Mouse (Mus musculus) midbrain, embryonic 14.5 days (tissue): ENCODE measurements around the gene Ncaph2. TPM values are rescaled to one million over a fixed set of nuclear protein-coding genes. Genes with fewer than 3 reads are reported as not detected.

Experiments used
- ATAC-seq: fragments of 200-750 bp; cut with Nextera tagmentation; 2 replicates; pipeline ENCODE4 v1.8.0; 2017; ENCODE audit warnings: moderate number of reproducible peaks, moderate library complexity; ENCODE audit not compliant: low FRiP score, low TSS enrichment
- DNase-seq: peaks from one replicate; pipeline ENCODE4 v3.0.0-alpha.2; 2015
- H3K27ac ChIP-seq: fragments of 300-500 bp; sonication (generic); replicated peaks from 2 replicates; pipeline ENCODE4 v1.5.1; 2014; ENCODE audit warnings: mild to moderate bottlenecking, low read depth, low read length, moderate library complexity
- H3K27me3 ChIP-seq: fragments of 300-500 bp; sonication (generic); 2 replicates; pipeline ENCODE4 v1.6.1; 2014; ENCODE audit warnings: low read length, control low read depth, mixed read lengths; ENCODE audit not compliant: control insufficient read depth, insufficient read depth
- H3K36me3 ChIP-seq: fragments of 300-500 bp; sonication (generic); 2 replicates; pipeline ENCODE4 v1.6.1; 2014; ENCODE audit warnings: low read length, control low read depth; ENCODE audit not compliant: control insufficient read depth, insufficient read depth
- H3K4me1 ChIP-seq: fragments of 300-500 bp; sonication (generic); 2 replicates; pipeline ENCODE4 v1.6.1; 2014; ENCODE audit warnings: mild to moderate bottlenecking, antibody characterized with exemption, low read length, control low read depth; ENCODE audit not compliant: control insufficient read depth, insufficient read depth
- H3K4me2 ChIP-seq: fragments of 300-500 bp; sonication (generic); 2 replicates; pipeline ENCODE4 v1.6.1; 2014; ENCODE audit warnings: mild to moderate bottlenecking, low read length, moderate library complexity
- H3K4me3 ChIP-seq: fragments of 300-500 bp; sonication (generic); replicated peaks from 2 replicates; pipeline ENCODE4 v1.5.1; 2014; ENCODE audit warnings: low read depth, low read length
- H3K9ac ChIP-seq: fragments of 300-500 bp; sonication (generic); replicated peaks from 2 replicates; pipeline ENCODE4 v1.6.1; 2014; ENCODE audit warnings: mild to moderate bottlenecking, low read length, moderate library complexity
- H3K9me3 ChIP-seq: fragments of 300-500 bp; sonication (generic); 2 replicates; pipeline ENCODE4 v1.6.1; 2016; ENCODE audit warnings: low read length, control low read depth, mixed read lengths; ENCODE audit not compliant: control insufficient read depth
- WGBS: fragments of 180-500 bp; shearing (Covaris S2); extraction: QIAGEN DNeasy Blood & Tissue Kit; methylation state at CpG from one replicate; pipeline ENCODE4 v1.1.7; 2014; 5-methylcytosine and 5-hydroxymethylcytosine counted together
- polyA plus RNA-seq: library from polyadenylated mRNA; unstranded; fragments of >200 nt; fragmentation: Nextera tagmentation; extraction: Ambion mirVana; gene quantifications from 2 replicates; pipeline ENCODE4 v1.2.1, GENCODE M21; 2014

Ncaph2 gene
- polyA plus RNA-seq, 1 experiment from 2014 or later: 111 TPM

- under 1% methylated on average over 37 of the region's 37 CpGs for WGBS
Measured at GRCm38 (mm10) chr15:89315190-89315731, 40.3 kb upstream of the Ncaph2 start, which contains the start of gene Sbf1. Gene Sbf1 (minus strand): TSS chr15:89315311.

GRCm38 (mm10) chr15:89316146-89316545 lies 39.4 kb upstream of the Ncaph2 start:
- no peak overlapping the region for H3K4me3 ChIP-seq
- 62% methylated on average over 11 of the region's 11 CpGs for WGBS

More at GRCm38 (mm10) chr15:89315190-89315731, 40.3 kb upstream of the Ncaph2 start, which contains the start of gene Sbf1:
- H3K27me3 ChIP-seq: no peaks in the 10 kb centered on the region
- H3K9me3 ChIP-seq: no peaks in the 10 kb centered on the region
- ATAC-seq: peak; percentile 100
- H3K27ac ChIP-seq: peak within 1 kb of the TSS; percentile 72
- H3K4me2 ChIP-seq: peak within 1 kb of the TSS; percentile 86
- peak within 1 kb of the TSS; percentile 84 for H3K9ac ChIP-seq
- peak; percentile 98 for DNase-seq
- H3K36me3 ChIP-seq: no peaks in the 10 kb centered on the region
- H3K4me1 ChIP-seq: peaks cover 21% of the 10 kb centered on the region
- H3K4me3 ChIP-seq: peak within 1 kb of the TSS; percentile 95

GRCm38 (mm10) chr15:89321264-89321663 lies 34.3 kb upstream of the Ncaph2 start:
- no peaks in the 10 kb centered on the region for H3K27me3 ChIP-seq
- no peaks in the 10 kb centered on the region for H3K4me1 ChIP-seq
- ATAC-seq (no peak), DNase-seq (no peak)
- no peak overlapping the region for H3K27ac ChIP-seq
- H3K36me3 ChIP-seq: no peaks in the 10 kb centered on the region
- H3K9me3 ChIP-seq: no peaks in the 10 kb centered on the region
- 80% methylated on average over 8 of the region's 8 CpGs for WGBS
- no peak overlapping the region for H3K4me2 ChIP-seq
- H3K9ac ChIP-seq: no peak overlapping the region
- H3K4me3 ChIP-seq: no peak overlapping the region

More at GRCm38 (mm10) chr15:89316146-89316545, 39.4 kb upstream of the Ncaph2 start:
- Histone ChIP-seq H3K27ac (no peak overlapping the region), H3K36me3 (no peaks in the 10 kb centered on the region), H3K9ac (no peak overlapping the region), H3K4me1 (peaks cover 19% of the 10 kb centered on the region), H3K4me2 (no peak overlapping the region), H3K27me3 (no peaks in the 10 kb centered on the region), H3K9me3 (no peaks in the 10 kb centered on the region)
- ATAC-seq (no peak), DNase-seq (no peak)

GRCm38 (mm10) chr15:89322670-89323522 lies 32.6 kb upstream of the Ncaph2 start, which contains the start of gene Adm2:
Gene Adm2 (plus strand): TSS chr15:89322720.
- no peak within 1 kb of the TSS for H3K9ac ChIP-seq
- no peak within 1 kb of the TSS for H3K4me3 ChIP-seq
- 7% methylated on average over 26 of the region's 26 CpGs for WGBS
- H3K9me3 ChIP-seq: no peaks in the 10 kb centered on the region
- ATAC-seq (no peak), DNase-seq (no peak)
- no peaks in the 10 kb centered on the region for H3K4me1 ChIP-seq
- no peaks in the 10 kb centered on the region for H3K36me3 ChIP-seq
- peak within 1 kb of the TSS; percentile 23; the same call in 1 of the 2 replicates for H3K4me2 ChIP-seq
- H3K27me3 ChIP-seq: no peaks in the 10 kb centered on the region
- no peak within 1 kb of the TSS for H3K27ac ChIP-seq

- ATAC-seq: no peak
- WGBS: 89% methylated on average over 4 of the region's 4 CpGs
- no peaks in the 10 kb centered on the region for H3K36me3 ChIP-seq
Measured at GRCm38 (mm10) chr15:89323656-89324055, 31.9 kb upstream of the Ncaph2 start.

GRCm38 (mm10) chr15:89326441-89326840 lies 29.1 kb upstream of the Ncaph2 start:
- DNase-seq: no peak
- Histone ChIP-seq H3K27ac (no peak overlapping the region), H3K9ac (no peak overlapping the region), H3K4me3 (no peak overlapping the region), H3K4me2 (no peak overlapping the region), H3K36me3 (no peaks in the 10 kb centered on the region), H3K27me3 (no peaks in the 10 kb centered on the region), H3K9me3 (no peaks in the 10 kb centered on the region), H3K4me1 (no peaks in the 10 kb centered on the region)
- 66% methylated on average over 5 of the region's 5 CpGs for WGBS
- ATAC-seq: no peak

More at GRCm38 (mm10) chr15:89323656-89324055, 31.9 kb upstream of the Ncaph2 start:
- no peak overlapping the region for H3K4me3 ChIP-seq
- no peaks in the 10 kb centered on the region for H3K4me1 ChIP-seq
- H3K9me3 ChIP-seq: no peaks in the 10 kb centered on the region
- no peak overlapping the region for H3K27ac ChIP-seq
- H3K27me3 ChIP-seq: no peaks in the 10 kb centered on the region
- DNase-seq: no peak
- H3K4me2 ChIP-seq: no peak overlapping the region
- H3K9ac ChIP-seq: no peak overlapping the region

- Histone ChIP-seq H3K4me1 (no peaks in the 10 kb centered on the region), H3K9ac (no peak within 1 kb of the TSS), H3K27ac (no peak within 1 kb of the TSS), H3K27me3 (no peaks in the 10 kb centered on the region), H3K36me3 (no peaks in the 10 kb centered on the region), H3K4me3 (no peak within 1 kb of the TSS), H3K9me3 (no peaks in the 10 kb centered on the region), H3K4me2 (no peak within 1 kb of the TSS)
- 90% methylated on average over 7 of the region's 7 CpGs for WGBS
- DNase-seq (no peak), ATAC-seq (no peak)
Measured at GRCm38 (mm10) chr15:89334271-89334670, 21.2 kb upstream of the Ncaph2 start, which contains the start of gene Miox. Gene Miox (plus strand): TSS chr15:89334398.

GRCm38 (mm10) chr15:89334774-89335537 lies 20.6 kb upstream of the Ncaph2 start:
- Histone ChIP-seq H3K27me3 (no peaks in the 10 kb centered on the region), H3K4me1 (no peaks in the 10 kb centered on the region), H3K4me3 (no peak overlapping the region), H3K4me2 (no peak overlapping the region), H3K36me3 (no peaks in the 10 kb centered on the region), H3K9ac (no peak overlapping the region), H3K9me3 (no peaks in the 10 kb centered on the region), H3K27ac (no peak overlapping the region)
- ATAC-seq (no peak), DNase-seq (no peak)
- 87% methylated on average over 17 of the region's 17 CpGs for whole genome bisulfite sequencing
